Mouse (Mus musculus) left cerebral cortex, adult 11 months (tissue): ENCODE measurements around the gene Mgat3.

Experiments
- DNase-seq: peaks from one replicate; pipeline ENCODE4 v3.0.0; 2022; ENCODE audit warnings: low spot score

Gene Mgat3

GRCm38 (mm10) chr15:80173001-80173771, at the start of gene Mgat3:
Gene Mgat3 (plus strand): TSS chr15:80173721.
- DNase-seq, result no peak

DNA sequence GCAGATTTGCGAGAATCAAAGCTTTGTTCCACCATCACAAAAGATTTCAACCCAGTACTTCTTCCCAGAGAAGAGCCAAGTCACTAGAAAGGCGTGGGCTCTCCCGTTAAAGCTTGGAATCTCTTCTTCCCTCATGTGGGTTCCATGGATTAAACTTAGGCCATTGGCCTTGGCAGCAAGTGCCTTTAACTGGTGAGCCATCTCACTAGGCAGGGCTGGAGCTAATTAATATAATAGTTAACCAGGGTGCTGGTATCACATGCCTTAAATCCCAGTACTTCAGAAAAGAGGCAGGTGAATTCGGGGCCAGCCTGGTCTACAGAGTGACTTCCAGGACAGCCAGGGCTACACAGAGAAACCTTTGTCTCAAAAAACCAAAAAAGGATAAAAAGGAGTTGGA, 48.9 kb upstream of the Mgat3 start:
- DNase-seq, result no peak

- DNase-seq, result no peak
Observed at GRCm38 (mm10) chr15:80127191-80127590, 46.3 kb upstream of the Mgat3 start.

DNA sequence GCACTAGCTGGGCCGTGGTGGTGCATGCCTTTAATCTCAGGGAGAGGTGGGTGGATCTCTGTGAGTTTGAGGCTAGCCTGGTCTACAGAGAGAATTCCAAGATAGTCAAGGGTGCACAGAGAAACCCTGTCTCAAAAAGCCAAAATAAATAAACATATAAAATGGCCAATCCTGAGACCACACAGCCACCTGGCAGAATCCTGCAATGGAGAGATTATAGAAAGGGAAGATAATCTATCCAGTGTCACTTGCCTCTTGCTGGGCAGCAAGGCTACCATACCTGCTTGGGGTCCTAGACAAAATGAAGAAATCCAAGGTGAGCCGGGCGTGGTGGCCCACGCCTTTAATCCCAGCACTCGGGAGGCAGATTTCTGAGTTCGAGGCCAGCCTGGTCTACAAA, 43.5 kb upstream of the Mgat3 start:
- no peak for DNase-seq

DNA sequence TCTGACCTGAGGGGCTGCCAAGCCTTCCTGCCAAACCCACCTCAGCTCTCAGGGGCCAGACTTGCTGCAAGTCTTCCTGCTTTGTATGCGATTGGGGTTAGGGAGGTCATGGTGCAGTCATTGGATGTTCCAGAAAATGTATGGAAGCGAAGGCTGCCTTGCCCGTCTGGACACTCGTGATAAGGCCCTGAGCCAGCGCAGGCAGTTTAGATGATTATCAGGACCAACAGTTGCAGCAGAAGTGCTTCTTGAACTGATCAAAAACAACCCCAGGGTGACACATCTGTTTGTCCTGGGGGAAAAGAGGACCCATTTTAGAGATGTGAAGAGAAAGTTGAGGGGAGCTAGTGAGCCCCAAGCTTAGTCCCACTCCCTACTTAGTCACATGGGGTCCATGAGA, 42.8 kb upstream of the Mgat3 start:
- DNase-seq, result no peak

DNA sequence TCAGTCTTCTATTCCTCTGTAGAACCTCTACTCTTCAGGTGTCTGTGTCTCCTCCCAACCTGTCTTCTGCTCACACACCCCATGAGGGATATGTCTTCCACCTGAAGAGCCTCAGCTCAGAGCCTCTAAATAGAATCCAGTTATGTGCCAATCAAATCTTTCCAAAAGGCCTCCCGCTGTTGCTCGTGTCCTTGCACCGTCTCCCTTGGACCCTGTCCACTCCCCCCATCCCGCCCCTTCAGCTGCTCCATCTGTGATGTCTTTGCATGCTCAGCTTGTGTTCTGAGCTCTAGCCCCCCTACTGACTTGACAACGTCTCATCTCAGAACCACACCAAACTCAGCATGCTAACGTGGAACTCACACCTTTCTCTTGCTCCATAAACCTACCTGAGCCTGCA, 42.1 kb upstream of the Mgat3 start:
- no peak for DNase-seq

GRCm38 (mm10) chr15:80132452-80132851, 41.1 kb upstream of the Mgat3 start:
- DNase-seq, result no peak

- peak; percentile 85 for DNase-seq
Observed at GRCm38 (mm10) chr15:80132993-80133586, 40.4 kb upstream of the Mgat3 start, which contains the start of gene Tab1. Gene Tab1 (plus strand): TSS chr15:80133127.

DNA sequence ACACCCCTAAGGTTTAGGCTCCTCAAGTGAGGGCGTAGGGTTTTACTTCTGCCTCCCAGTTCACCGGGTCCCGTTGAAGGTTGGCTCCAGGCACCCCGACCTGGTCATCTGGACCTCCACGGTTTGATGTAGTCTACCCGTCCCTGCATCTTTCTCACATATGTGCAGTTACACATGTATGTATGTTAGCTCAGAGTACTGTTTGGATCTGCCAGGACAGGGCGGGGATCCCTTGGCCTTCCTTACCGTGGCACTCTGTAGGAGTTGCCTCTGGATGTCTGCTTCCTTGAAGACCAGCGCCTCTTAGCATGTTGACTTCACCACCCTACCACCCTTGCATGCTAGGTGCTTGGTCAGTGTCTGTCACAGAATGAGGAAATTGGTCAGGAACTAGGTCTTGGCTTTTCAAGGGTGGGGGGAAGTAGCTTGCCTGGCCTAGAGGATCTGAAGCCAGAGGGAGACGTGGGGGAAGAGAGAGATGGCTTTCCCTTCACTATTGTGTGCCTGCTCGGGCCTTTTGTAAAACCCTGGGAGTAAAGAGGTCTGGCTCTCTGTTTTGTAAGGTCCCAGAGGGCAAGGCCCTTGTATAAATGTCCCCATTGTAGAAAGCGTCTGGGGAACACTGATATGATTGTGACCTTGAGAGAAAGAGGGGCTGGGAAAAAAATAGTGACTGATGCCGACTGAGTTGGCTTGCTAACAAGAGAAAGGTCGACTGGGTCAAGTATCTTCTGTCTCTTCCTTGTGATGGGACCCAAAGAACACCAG, 39.7 kb upstream of the Mgat3 start:
- DNase-seq, result no peak

- no peak for DNase-seq
Observed at GRCm38 (mm10) chr15:80134450-80134847, 39.1 kb upstream of the Mgat3 start.

GRCm38 (mm10) chr15:80135499-80135898, 38.0 kb upstream of the Mgat3 start:
- no peak for DNase-seq

DNA sequence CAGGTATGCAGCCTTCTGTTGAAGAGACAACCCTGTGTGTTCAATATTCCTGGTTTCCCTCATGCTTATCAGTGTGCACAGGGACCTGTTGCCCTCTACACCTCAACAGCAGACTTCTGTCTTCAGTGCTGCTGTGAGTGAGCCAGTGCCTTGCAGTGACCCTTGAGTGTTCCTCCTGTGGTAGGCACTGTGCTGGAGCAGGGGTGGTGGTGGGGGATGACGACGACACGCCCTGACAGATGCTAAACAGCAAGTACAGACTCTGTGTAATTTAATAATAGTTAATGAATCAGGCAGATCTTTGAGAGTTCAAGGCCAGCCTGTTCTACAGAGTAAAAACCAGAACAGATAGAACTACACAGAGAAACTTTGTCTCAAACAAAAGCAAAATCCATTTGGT, 36.9 kb upstream of the Mgat3 start:
- DNase-seq, result no peak

DNA sequence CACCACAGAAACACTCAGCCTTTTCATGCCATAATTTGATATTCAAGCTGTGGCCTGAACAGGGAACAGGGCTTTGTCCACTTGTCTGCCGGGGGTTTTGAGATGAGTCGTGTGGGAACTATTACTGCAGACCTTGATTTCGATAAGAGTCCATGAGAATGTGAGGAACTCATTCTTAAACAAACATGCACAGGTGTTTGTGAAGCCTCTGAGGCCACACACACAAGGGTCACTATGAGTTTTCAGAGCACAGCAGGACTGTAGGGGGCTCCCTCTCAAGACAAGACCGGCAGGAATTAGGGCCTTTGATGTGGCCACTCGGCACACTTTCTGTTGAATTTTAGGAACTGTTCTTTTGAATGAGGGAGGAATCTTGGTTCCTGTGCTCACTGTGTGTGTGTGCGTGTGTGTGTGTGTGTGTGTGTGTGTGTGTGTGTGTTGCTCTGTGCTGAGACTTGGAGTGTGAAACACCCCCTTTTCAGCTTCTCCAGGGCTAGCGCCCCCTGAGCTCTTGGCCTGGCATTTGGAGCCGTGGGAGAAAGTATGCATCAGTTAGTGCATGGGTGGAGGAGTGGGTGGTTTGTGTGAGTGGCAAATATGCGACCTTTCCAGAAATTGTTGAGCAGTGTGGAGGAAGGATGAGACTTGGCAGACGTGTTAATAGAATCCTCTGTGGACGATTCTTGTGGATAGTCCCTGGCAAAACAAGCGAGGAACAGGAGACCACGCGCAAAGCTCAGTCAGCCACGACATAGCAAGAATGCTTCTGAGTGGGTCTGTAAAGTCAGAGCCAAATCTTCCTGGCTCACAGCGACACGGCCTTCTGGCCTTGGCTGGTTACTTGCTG, 35.4 kb upstream of the Mgat3 start:
- DNase-seq, result peak; percentile 57

DNA sequence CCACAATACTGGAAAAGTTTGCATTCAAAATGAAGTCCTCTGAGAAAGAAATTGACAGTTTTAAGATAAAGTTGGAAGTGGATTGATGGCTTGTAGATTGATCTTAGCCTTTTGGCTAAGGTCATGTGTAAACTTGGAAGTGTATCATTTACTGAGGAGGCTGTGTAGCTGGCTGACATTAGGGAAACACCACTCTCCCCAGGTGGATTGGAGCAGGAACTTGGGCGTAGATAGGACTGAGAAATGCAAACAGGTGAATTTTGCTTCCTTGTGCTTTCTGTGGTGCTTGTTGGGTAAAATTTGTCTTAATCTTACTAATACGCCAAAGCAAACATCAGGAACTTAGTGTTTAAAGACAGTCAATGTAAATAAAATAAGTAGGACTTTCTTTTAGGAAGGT, 33.2 kb upstream of the Mgat3 start:
- no peak for DNase-seq

GRCm38 (mm10) chr15:80140878-80141277, 32.6 kb upstream of the Mgat3 start:
- no peak for DNase-seq

DNA sequence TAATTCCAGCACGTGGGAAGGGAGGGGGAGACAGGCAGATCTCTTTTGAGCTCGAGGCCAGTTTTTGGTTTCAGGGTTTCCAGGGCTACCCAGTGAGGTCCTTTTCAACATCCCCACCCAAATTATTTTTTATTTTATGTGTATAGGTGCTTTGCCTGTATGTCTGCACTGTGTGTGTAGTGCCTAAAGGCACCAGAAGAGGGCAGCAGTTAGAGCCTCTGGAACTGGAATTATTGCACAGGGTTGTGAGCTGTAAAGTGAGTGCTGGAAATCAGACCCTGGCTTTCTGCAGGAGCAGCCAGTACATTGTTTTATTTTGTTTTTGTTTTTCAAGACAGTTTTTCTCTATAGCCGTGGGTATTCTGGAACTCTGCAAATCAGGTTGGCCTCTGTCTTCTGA, 31.4 kb upstream of the Mgat3 start:
- no peak for DNase-seq

DNA sequence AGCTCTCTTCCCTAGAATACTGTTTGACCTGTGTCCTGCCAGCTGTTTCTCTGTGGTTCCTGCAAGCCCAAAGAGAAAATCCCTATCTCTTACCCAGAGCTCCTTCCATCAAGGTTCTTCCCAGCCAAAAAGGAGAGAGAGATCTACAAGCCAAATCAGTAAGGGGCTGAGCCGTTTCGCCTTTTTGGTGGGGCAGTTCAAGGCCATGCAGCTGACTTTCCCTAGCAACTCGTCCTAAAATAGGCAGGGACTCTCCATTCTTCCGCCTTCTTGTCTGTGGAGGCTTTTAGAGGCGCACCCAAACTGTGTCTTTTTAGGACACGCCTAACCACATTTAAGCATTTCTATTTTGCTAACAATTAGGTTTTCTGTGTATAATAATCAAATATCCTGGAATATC, 29.8 kb upstream of the Mgat3 start:
- DNase-seq, result no peak

DNA sequence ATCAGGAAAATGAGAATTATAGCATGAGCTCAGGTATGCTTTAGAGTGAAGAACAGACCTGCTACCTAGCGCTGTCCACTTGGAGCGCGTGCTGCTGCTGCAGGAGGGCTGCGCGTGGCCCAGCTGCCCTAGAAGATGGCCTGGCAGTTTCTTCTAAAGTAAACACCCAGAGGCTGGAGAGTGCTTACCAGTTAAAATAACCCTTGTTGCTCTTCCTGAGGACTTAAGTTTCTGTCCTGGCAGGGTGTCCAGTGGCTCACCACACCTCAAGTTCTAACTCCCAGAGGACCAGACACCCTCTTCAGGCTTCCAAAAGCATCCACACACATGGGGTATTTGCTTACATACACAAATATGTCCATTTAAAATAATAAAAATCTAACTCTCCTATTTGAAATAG, 28.1 kb upstream of the Mgat3 start:
- no peak for DNase-seq

DNA sequence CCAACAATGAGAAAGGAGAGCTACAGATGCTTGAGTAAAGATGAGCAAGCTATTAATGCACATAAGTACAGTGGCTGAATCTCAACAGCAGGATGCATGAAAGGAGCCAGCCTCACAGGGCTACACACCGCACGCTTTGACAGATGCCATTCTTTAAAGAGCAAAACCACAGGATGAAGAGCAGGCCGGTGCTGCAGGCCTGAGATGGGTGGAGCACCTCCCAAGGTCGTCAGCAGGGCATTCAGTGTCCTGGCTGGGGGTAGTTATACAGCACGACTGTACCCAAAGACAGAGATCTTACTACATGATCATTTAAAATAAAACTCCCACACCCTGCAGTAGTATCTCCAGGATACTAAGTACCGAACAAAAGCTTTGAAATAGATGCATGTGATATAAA, 27.4 kb upstream of the Mgat3 start:
- DNase-seq, result no peak

GRCm38 (mm10) chr15:80147090-80147489, 26.4 kb upstream of the Mgat3 start:
- no peak for DNase-seq

GRCm38 (mm10) chr15:80147511-80147910, 26.0 kb upstream of the Mgat3 start:
- DNase-seq, result no peak

DNA sequence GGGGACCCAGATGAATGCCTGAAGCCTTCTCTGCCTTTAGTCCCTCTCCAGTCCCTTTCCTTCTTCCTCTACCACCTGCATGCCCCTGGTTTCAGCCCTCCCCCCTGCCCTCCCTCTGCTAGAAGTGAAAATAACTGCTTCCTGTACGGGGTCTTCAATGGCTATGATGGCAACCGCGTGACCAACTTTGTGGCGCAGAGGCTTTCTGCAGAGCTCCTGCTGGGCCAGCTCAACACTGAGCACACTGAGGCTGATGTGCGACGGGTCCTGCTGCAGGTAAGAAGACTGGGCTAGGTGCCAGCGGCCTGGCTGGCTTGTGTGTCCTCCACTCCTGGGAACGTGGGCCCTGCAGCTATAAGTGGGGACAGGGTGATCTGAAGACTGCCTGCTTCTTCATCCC, 25.0 kb upstream of the Mgat3 start:
- DNase-seq, result no peak
